Mouse (Mus musculus): ENCODE data around the gene Pprc1.

Gene Pprc1

GRCm38 (mm10) chr19:46044271-46044992 lies at the start of gene Pprc1:
TSS of gene Pprc1 (plus strand) at chr19:46044886.
- DNase-seq (ENCODE audit: low read depth, low spot score): peak; percentile 50

GRCm38 (mm10) chr19:45997365-45997764 lies 47.3 kb upstream of the Pprc1 start:
- DNase-seq (ENCODE audit: low read depth, low spot score): no peak

- peak; percentile 98 for DNase-seq (ENCODE audit: low read depth, low spot score)
Measured at GRCm38 (mm10) chr19:45997785-45998693, 46.6 kb upstream of the Pprc1 start, which contains the start of gene Armh3. TSS of gene Armh3 (minus strand) at chr19:45998488.

- no peak for DNase-seq (ENCODE audit: low read depth, low spot score)
Measured at GRCm38 (mm10) chr19:45998694-45999217, 45.9 kb upstream of the Pprc1 start.

GRCm38 (mm10) chr19:45999378-45999777 lies 45.3 kb upstream of the Pprc1 start:
- DNase-seq (ENCODE audit: low read depth, low spot score): no peak

- DNase-seq (ENCODE audit: low read depth, low spot score): peak; percentile 22
Measured at GRCm38 (mm10) chr19:46002279-46002678, 42.4 kb upstream of the Pprc1 start.

- DNase-seq (ENCODE audit: low read depth, low spot score): peak; percentile 91
Measured at GRCm38 (mm10) chr19:46003371-46004226, 41.1 kb upstream of the Pprc1 start, which contains the start of gene Hps6. TSS of gene Hps6 (plus strand) at chr19:46003508.

GRCm38 (mm10) chr19:46004814-46005466 lies 39.7 kb upstream of the Pprc1 start:
- DNase-seq (ENCODE audit: low read depth, low spot score): no peak

GRCm38 (mm10) chr19:46005680-46006079 lies 39.0 kb upstream of the Pprc1 start:
- DNase-seq (ENCODE audit: low read depth, low spot score): no peak

GRCm38 (mm10) chr19:46014572-46015178 lies 30.0 kb upstream of the Pprc1 start:
- peak; percentile 96 for DNase-seq (ENCODE audit: low read depth, low spot score)

- DNase-seq (ENCODE audit: low read depth, low spot score): no peak
Measured at GRCm38 (mm10) chr19:46016023-46016422, 28.7 kb upstream of the Pprc1 start.

- DNase-seq (ENCODE audit: low read depth, low spot score): no peak
Measured at GRCm38 (mm10) chr19:46024959-46025358, 19.7 kb upstream of the Pprc1 start.

- no peak for DNase-seq (ENCODE audit: low read depth, low spot score)
Measured at GRCm38 (mm10) chr19:46026567-46026966, 18.1 kb upstream of the Pprc1 start.

GRCm38 (mm10) chr19:46028747-46029320 lies 15.9 kb upstream of the Pprc1 start:
- DNase-seq (ENCODE audit: low read depth, low spot score): peak; percentile 91

GRCm38 (mm10) chr19:46029652-46030051 lies 15.0 kb upstream of the Pprc1 start:
- DNase-seq (ENCODE audit: low read depth, low spot score): no peak

- no peak for DNase-seq (ENCODE audit: low read depth, low spot score)
Measured at GRCm38 (mm10) chr19:46030196-46030983, 14.3 kb upstream of the Pprc1 start.

GRCm38 (mm10) chr19:46031689-46032432 lies 12.8 kb upstream of the Pprc1 start:
- DNase-seq (ENCODE audit: low read depth, low spot score): no peak

- no peak for DNase-seq (ENCODE audit: low read depth, low spot score)
Measured at GRCm38 (mm10) chr19:46032731-46033510, 11.8 kb upstream of the Pprc1 start.

Measured in R1 (cell line).